In the genomic region with DNA sequence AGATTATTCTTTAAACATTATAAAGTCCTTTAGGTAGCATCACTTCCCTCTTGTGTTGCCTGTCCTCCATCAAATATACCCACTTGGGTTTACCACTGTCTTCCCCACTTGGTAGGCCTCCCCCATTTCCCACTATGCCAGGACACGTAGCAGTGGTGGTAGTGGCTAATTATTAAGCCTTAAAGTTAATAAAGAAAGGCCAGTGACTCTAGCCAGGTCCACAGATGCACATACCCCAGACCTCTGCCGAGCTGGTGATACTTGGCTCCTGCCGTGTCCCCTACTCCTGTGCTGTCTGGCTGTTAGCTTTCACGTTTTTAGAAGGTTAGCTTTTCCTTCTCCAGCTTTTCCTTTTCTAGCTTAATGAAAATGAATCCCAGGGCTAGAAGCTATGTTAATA, we compare ENCODE assay signal across 16 mouse cellular contexts.
A peak's percentile ranks its signal among the peaks of the same experiment; 100 is the strongest.
DNase-seq lines count a peak whose midpoint lies in the region; ATAC-seq and TF ChIP-seq lines count a peak whose summit lies in the region.
"Had no signal": no experiment of that assay in that cellular context is flagged by ENCODE, and none has a peak within 500 bp of the region (broad histone marks: within the 10 kb centered on the region; RNA-seq: fewer than 3 reads in every experiment).

No protein-coding gene starts in this region.

- no peak overlapping the region for H3K4me3 ChIP-seq in stomach, embryonic 15.5 days (replicated peaks)
- H3K4me3 ChIP-seq in stomach, postnatal 0 days (ENCODE audit: low read depth, low read length) = no peak overlapping the region
- H3K4me3 ChIP-seq in kidney, embryonic 16.5 days (ENCODE audit: low read length) = no peak overlapping the region
- H3K4me3 ChIP-seq: embryonic facial prominence, embryonic 12.5 days; limb, embryonic 13.5 days; midbrain, embryonic 12.5 days had no signal

- H3K9ac ChIP-seq in stomach, embryonic 15.5 days = no peak overlapping the region
- H3K9ac ChIP-seq in stomach, postnatal 0 days (ENCODE audit: low read length) = no peak overlapping the region
- H3K9ac ChIP-seq in kidney, embryonic 16.5 days (replicated peaks; ENCODE audit: low read length) = peak overlapping the region; percentile 43; the same call in 1 of the 2 replicates
- H3K9ac ChIP-seq: embryonic facial prominence, embryonic 12.5 days; limb, embryonic 13.5 days; midbrain, embryonic 12.5 days had no signal

- peaks cover 17% of the 10 kb centered on the region for H3K4me1 ChIP-seq in stomach, embryonic 15.5 days
- H3K4me1 ChIP-seq in stomach, postnatal 0 days (replicated peaks; ENCODE audit: control insufficient read depth, insufficient read depth) = peaks cover 7% of the 10 kb centered on the region; the same call in 1 of the 2 replicates
- H3K4me1 ChIP-seq in kidney, embryonic 16.5 days (ENCODE audit: insufficient read depth, low read length) = peaks cover 59% of the 10 kb centered on the region

- no peaks in the 10 kb centered on the region for H3K9me3 ChIP-seq in stomach, embryonic 15.5 days
- no peaks in the 10 kb centered on the region for H3K9me3 ChIP-seq in stomach, postnatal 0 days (ENCODE audit: control insufficient read depth, low read length)
- H3K9me3 ChIP-seq in kidney, embryonic 16.5 days (ENCODE audit: low read length) = no peaks in the 10 kb centered on the region
- H3K9me3 ChIP-seq: embryonic facial prominence, embryonic 12.5 days; limb, embryonic 13.5 days; midbrain, embryonic 12.5 days had no signal

- no peaks in the 10 kb centered on the region for H3K27me3 ChIP-seq in stomach, embryonic 15.5 days (replicated peaks)
- no peaks in the 10 kb centered on the region for H3K27me3 ChIP-seq in stomach, postnatal 0 days (ENCODE audit: control insufficient read depth, insufficient read depth, low read length)
- H3K27me3 ChIP-seq in kidney, embryonic 16.5 days (ENCODE audit: insufficient read depth, low read length) = no peaks in the 10 kb centered on the region
- H3K27me3 ChIP-seq: embryonic facial prominence, embryonic 12.5 days; limb, embryonic 13.5 days had no signal

- no peak for TF ChIP-seq CTCF in stomach, postnatal 0 days (IDR thresholded peaks at IDR 0.05; ENCODE audit: low read depth)

- 71% methylated on average over 4 of the region's 4 CpGs for WGBS in stomach, embryonic 15.5 days
- WGBS in stomach, postnatal 0 days = 73% methylated on average over 4 of the region's 4 CpGs
- 58% methylated on average over 4 of the region's 4 CpGs for WGBS in kidney, embryonic 16.5 days

- H3K36me3 ChIP-seq in stomach, embryonic 15.5 days = no peaks in the 10 kb centered on the region
- H3K36me3 ChIP-seq in stomach, postnatal 0 days (ENCODE audit: control insufficient read depth, insufficient read depth, low read length) = no peaks in the 10 kb centered on the region
- no peaks in the 10 kb centered on the region for H3K36me3 ChIP-seq in kidney, embryonic 16.5 days (ENCODE audit: insufficient read depth, low read length)
- H3K36me3 ChIP-seq: embryonic facial prominence, embryonic 12.5 days; limb, embryonic 13.5 days; midbrain, embryonic 12.5 days had no signal

- H3K27ac ChIP-seq in stomach, embryonic 15.5 days = no peak overlapping the region
- no peak overlapping the region for H3K27ac ChIP-seq in stomach, postnatal 0 days (replicated peaks)
- peak overlapping the region; percentile 91 for H3K27ac ChIP-seq in kidney, embryonic 16.5 days (ENCODE audit: low read length)
- H3K27ac ChIP-seq: embryonic facial prominence, embryonic 12.5 days; limb, embryonic 13.5 days; midbrain, embryonic 12.5 days had no signal

- intact Hi-C loops in left cerebral cortex, postnatal 4 days (cut with DNase I) = no loop called here

- no peak overlapping the region for H3K4me2 ChIP-seq in stomach, embryonic 15.5 days
- no peak overlapping the region for H3K4me2 ChIP-seq in stomach, postnatal 0 days (replicated peaks; ENCODE audit: low read depth)
- 0 out of 2 replicates have a peak overlapping the region, but pooled peaks have one; percentile 3 for H3K4me2 ChIP-seq in kidney, embryonic 16.5 days (replicated peaks; ENCODE audit: low read depth, low read length)
- H3K4me2 ChIP-seq: embryonic facial prominence, embryonic 12.5 days; heart, embryonic 11.5 days; limb, embryonic 13.5 days; midbrain, embryonic 12.5 days had no signal

- peak; percentile 43; the same call in 1 of the 2 replicates for ATAC-seq in stomach, embryonic 15.5 days (ENCODE audit: insufficient read depth, low FRiP score, low read depth)
- ATAC-seq in stomach, postnatal 0 days (ENCODE audit: low FRiP score, low TSS enrichment) = no peak
- peak; percentile 85 for ATAC-seq in kidney, embryonic 16.5 days (ENCODE audit: low FRiP score, low TSS enrichment)

- DNase-seq in kidney, adult 11 months = peak; percentile 87
- DNase-seq in kidney, adult 18-20 months = no peak
- no peak for DNase-seq in stomach, postnatal 0 days (ENCODE audit: low spot score)
- peak; percentile 45 to 64 for DNase-seq in kidney, postnatal 4 days
- no peak for DNase-seq in left cerebral cortex, postnatal 4 days
- no peak for DNase-seq in adrenal gland, adult 2 months
- DNase-seq: adrenal gland, adult 8-10 months; cerebellum, adult 18-20 months; lung, adult 18-20 months; lung, postnatal 10 days had no signal

- no peak for TF ChIP-seq EP300 in stomach, postnatal 0 days (optimal IDR thresholded peaks at IDR 0.05)

Comparison
In these comparisons a context has a peak if more than half of its experiments do, and no peak if none do; other contexts are left out.
1. DNase-seq: peak in kidney, adult 11 months (single experiment) and kidney, postnatal 4 days (2 of 2); none in kidney, adult 18-20 months (single experiment), stomach, postnatal 0 days (single experiment), left cerebral cortex, postnatal 4 days (single experiment) and adrenal gland, adult 2 months (single experiment).